Mouse (Mus musculus) heart, embryonic 13.5 days (tissue): ENCODE data around the gene Traf1. TPM values are rescaled to one million over a fixed set of nuclear protein-coding genes. Genes with fewer than 3 reads are reported as not detected.
A peak's percentile ranks its signal among the peaks of the same experiment; 100 is the strongest.

Experiments
- ATAC-seq: fragments of 200-750 bp; cut with Nextera tagmentation; 2 replicates; pipeline ENCODE4 v1.8.0; 2017; ENCODE audit warnings: moderate TSS enrichment; ENCODE audit not compliant: insufficient number of reproducible peaks, low FRiP score, low TSS enrichment; ENCODE audit errors: extremely low read depth
- H3K27ac ChIP-seq: fragments of 300-500 bp; sonication (generic); replicated peaks from 2 replicates; pipeline ENCODE4 v1.5.1; 2015; ENCODE audit warnings: moderate library complexity, mild to moderate bottlenecking, inconsistent platforms
- H3K27me3 ChIP-seq: fragments of 300-500 bp; sonication (generic); replicated peaks from 2 replicates; pipeline ENCODE4 v1.6.1; 2015; ENCODE audit warnings: mild to moderate bottlenecking, inconsistent platforms
- H3K36me3 ChIP-seq: fragments of 300-500 bp; sonication (generic); 2 replicates; pipeline ENCODE4 v1.6.1; 2015; ENCODE audit warnings: mild to moderate bottlenecking, inconsistent platforms
- H3K4me1 ChIP-seq: fragments of 300-500 bp; sonication (generic); 2 replicates; pipeline ENCODE4 v1.6.1; 2015; ENCODE audit warnings: inconsistent platforms
- H3K4me2 ChIP-seq: fragments of 300-500 bp; sonication (generic); 2 replicates; pipeline ENCODE4 v1.6.1; 2015; ENCODE audit warnings: inconsistent platforms, mild to moderate bottlenecking, moderate library complexity
- H3K4me3 ChIP-seq: fragments of 300-500 bp; sonication (generic); 2 replicates; pipeline ENCODE4 v1.5.1; 2015; ENCODE audit warnings: moderate library complexity, mild to moderate bottlenecking, inconsistent platforms
- H3K9ac ChIP-seq: fragments of 300-500 bp; sonication (generic); 2 replicates; pipeline ENCODE4 v1.6.1; 2015; ENCODE audit warnings: inconsistent platforms, mild to moderate bottlenecking, moderate library complexity
- H3K9me3 ChIP-seq: fragments of 300-500 bp; sonication (generic); 2 replicates; pipeline ENCODE4 v1.6.1; 2016; ENCODE audit warnings: inconsistent platforms
- WGBS: fragments of 180-500 bp; shearing (Covaris S2); methylation state at CpG from one replicate; pipeline ENCODE4 v1.1.7; 2015; ENCODE audit warnings: mixed read lengths; 5-methylcytosine and 5-hydroxymethylcytosine counted together
- polyA plus RNA-seq: library from polyadenylated mRNA; unstranded; fragments of >200 nt; fragmentation: Nextera tagmentation; extraction: Ambion mirVana; gene quantifications from 2 replicates; pipeline ENCODE4 v1.2.1, GENCODE M21; 2015

Traf1 gene
- polyA plus RNA-seq, 1 experiment from 2014 or later = 1.9 TPM

DNA sequence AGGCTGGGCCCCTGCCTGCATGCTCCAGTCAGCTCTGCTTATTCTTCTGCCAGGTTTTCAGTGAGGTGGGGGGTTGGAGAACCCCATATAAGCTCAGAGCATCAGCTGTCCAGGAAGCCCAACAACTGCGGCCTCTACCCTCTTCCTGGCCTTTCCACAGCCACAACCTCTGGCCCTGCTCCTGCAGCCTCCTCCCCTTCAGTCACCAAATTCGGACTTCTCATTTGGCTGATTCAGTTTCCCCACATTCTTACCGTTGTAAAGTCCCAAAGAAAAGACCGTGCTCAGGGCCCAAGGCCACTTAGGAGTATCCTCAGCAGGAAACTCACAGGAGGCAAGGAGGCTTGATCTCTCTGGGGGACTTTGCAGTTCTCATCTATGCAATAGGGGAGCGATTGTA is 4.6 kb downstream of the Traf1 start:
- H3K9ac ChIP-seq = no peak overlapping the region
- no peaks in the 10 kb centered on the region for H3K36me3 ChIP-seq
- H3K4me1 ChIP-seq = peaks cover 12% of the 10 kb centered on the region
- 60% methylated on average over 5 of the region's 5 CpGs for WGBS
- H3K27me3 ChIP-seq = peaks cover 14% of the 10 kb centered on the region; the same call in 1 of the 2 replicates
- ATAC-seq = no peak
- H3K27ac ChIP-seq = no peak overlapping the region
- H3K9me3 ChIP-seq = no peaks in the 10 kb centered on the region
- no peak overlapping the region for H3K4me2 ChIP-seq
- no peak overlapping the region for H3K4me3 ChIP-seq

- Histone ChIP-seq H3K4me3 (no peak overlapping the region), H3K27ac (no peak overlapping the region), H3K9ac (no peak overlapping the region), H3K4me1 (no peaks in the 10 kb centered on the region), H3K4me2 (no peak overlapping the region), H3K9me3 (no peaks in the 10 kb centered on the region), H3K36me3 (no peaks in the 10 kb centered on the region), H3K27me3 (peaks cover 11% of the 10 kb centered on the region; the same call in 1 of the 2 replicates)
- ATAC-seq = no peak
These were observed 7.2 kb downstream of the Traf1 start for GRCm38 (mm10) chr2:34954344-34954743.

GRCm38 (mm10) chr2:34953547-34954116 is 7.9 kb downstream of the Traf1 start:
- Histone ChIP-seq H3K9ac (no peak overlapping the region), H3K9me3 (no peaks in the 10 kb centered on the region), H3K36me3 (no peaks in the 10 kb centered on the region), H3K27me3 (peaks cover 8% of the 10 kb centered on the region; the same call in 1 of the 2 replicates), H3K4me3 (no peak overlapping the region), H3K4me2 (no peak overlapping the region), H3K27ac (no peak overlapping the region), H3K4me1 (no peaks in the 10 kb centered on the region)
- ATAC-seq = no peak
- 51% methylated on average over 2 of the region's 2 CpGs for WGBS

DNA sequence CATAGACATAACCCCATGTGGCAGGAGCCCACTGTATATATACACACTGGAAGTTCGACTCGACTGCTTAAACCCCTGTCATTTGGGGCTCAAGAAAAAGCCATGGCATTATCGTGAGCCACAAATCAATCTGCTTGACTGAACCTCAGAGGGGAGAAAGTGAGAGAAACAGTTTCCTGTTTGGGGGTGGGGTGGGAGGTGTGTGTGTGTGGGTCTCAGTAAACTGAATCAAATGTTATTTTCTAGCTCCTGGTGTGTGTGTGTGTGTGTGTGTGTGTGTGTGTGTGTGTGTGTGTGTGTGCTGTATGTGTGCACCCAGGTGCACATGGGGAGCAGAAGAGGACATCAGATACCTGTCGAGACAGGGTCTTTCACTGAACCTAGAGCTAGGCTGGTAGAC is 8.6 kb downstream of the Traf1 start:
- Histone ChIP-seq H3K36me3 (no peaks in the 10 kb centered on the region), H3K4me3 (no peak overlapping the region)
- ATAC-seq = no peak

DNA sequence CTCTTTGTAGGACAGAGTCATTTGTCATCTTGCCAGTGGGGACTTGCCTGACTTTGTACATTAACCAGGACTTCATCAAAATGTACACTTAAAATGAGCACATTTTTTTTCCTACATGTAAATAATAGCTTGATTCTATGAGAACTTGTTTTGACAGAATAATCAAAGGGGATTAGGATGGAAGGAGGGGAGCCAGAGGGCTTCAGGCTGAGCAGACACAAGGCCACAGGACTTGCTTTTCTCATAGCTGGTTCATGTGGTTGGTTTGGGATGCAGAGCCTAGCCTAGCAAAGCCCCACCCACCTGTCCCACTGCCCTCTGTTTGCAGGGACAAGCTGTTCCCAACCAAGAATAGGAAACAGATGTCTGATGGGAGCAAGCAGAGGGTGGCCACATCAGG is 10.1 kb downstream of the Traf1 start:
- H3K4me2 ChIP-seq = no peak overlapping the region
- H3K9me3 ChIP-seq = no peaks in the 10 kb centered on the region
- no peak overlapping the region for H3K9ac ChIP-seq
- H3K4me3 ChIP-seq = no peak overlapping the region
- H3K4me1 ChIP-seq = no peaks in the 10 kb centered on the region
- H3K27me3 ChIP-seq = peaks cover 18% of the 10 kb centered on the region
- ATAC-seq = no peak
- H3K36me3 ChIP-seq = no peaks in the 10 kb centered on the region
- no peak overlapping the region for H3K27ac ChIP-seq

More for the DNA sequence above, 8.6 kb downstream of the Traf1 start:
- H3K4me2 ChIP-seq = no peak overlapping the region
- 61% methylated on average over 4 of the region's 4 CpGs for WGBS
- H3K4me1 ChIP-seq = no peaks in the 10 kb centered on the region
- no peak overlapping the region for H3K27ac ChIP-seq
- no peaks in the 10 kb centered on the region for H3K9me3 ChIP-seq
- peaks cover 7% of the 10 kb centered on the region; the same call in 1 of the 2 replicates for H3K27me3 ChIP-seq
- H3K9ac ChIP-seq = no peak overlapping the region

DNA sequence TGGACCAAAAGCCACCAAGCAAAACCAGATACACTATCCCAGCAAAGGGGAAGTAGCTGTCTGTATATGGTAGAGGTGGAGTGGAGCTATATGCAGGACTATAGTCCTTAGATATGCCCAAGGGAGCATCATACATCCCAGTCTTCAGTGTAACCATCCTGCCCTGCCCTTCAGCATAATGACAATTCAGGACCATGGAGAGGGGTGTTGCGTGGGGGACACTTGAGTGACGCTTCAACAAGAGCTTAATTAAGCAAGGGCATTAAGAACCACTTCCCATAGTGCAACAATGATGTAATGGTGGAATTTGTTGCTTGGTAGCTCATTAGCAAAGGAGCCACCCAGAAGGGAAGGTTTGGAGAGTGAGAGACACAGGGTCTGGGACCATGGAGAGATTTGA is 12.9 kb downstream of the Traf1 start:
- Histone ChIP-seq H3K4me2 (no peak overlapping the region), H3K4me3 (no peak overlapping the region), H3K27me3 (peaks cover 28% of the 10 kb centered on the region), H3K4me1 (peaks cover 9% of the 10 kb centered on the region), H3K9ac (no peak overlapping the region), H3K9me3 (no peaks in the 10 kb centered on the region), H3K27ac (no peak overlapping the region), H3K36me3 (no peaks in the 10 kb centered on the region)
- no peak for ATAC-seq
- 18% methylated on average over 2 of the region's 2 CpGs for WGBS

GRCm38 (mm10) chr2:34946046-34946445 is 15.5 kb downstream of the Traf1 start:
- no peak for ATAC-seq
- H3K27me3 ChIP-seq = peaks cover 48% of the 10 kb centered on the region
- no peaks in the 10 kb centered on the region for H3K9me3 ChIP-seq
- H3K9ac ChIP-seq = no peak overlapping the region
- WGBS = 64% methylated on average over 4 of the region's 4 CpGs
- no peak overlapping the region for H3K4me2 ChIP-seq
- no peak overlapping the region for H3K4me3 ChIP-seq
- H3K4me1 ChIP-seq = peaks cover 15% of the 10 kb centered on the region
- H3K36me3 ChIP-seq = no peaks in the 10 kb centered on the region
- H3K27ac ChIP-seq = no peak overlapping the region

DNA sequence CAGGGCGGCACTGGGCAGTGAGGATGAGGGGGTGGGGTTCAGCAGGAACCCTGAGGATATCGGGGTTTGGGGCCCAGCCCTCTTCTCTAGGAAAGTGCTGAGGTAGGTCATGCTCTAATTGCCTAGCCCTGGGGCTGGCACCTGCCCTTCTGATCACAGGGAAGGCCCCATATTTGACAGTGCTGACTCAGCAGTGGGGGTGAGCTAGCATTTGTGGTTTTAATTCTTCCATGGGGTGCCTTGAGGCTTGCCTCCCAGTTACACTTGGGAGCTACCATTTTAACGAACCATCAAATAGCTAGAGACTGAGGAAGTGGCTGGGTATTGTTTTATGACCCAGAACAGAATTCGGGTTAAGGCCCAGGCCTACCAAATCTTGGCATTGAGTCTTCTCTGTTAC is 16.0 kb downstream of the Traf1 start:
- Histone ChIP-seq H3K27ac (no peak overlapping the region), H3K27me3 (peaks cover 51% of the 10 kb centered on the region), H3K9ac (no peak overlapping the region), H3K4me1 (peaks cover 15% of the 10 kb centered on the region), H3K4me3 (no peak overlapping the region), H3K9me3 (no peaks in the 10 kb centered on the region), H3K4me2 (no peak overlapping the region), H3K36me3 (no peaks in the 10 kb centered on the region)
- no peak for ATAC-seq
- 73% methylated on average over 4 of the region's 4 CpGs for WGBS

DNA sequence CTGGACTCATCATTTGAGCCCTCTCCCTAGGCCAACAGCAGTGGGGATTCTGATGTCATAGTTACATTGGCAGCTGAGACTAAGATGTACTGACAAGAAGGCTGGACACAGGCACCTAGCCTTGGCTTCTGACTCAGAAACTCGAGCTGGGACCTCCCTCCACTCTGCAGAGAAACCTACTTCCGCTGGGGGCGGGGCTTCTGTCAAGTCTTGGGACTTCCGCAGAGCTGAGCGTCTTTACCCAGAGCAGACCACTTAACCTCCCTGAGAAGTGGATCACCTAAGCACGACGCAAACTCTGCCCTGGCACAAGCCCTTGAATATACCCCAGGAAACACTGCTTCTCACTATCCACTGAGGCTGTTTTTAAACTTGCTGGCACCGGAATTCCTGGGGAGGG is 16.8 kb downstream of the Traf1 start:
- H3K4me1 ChIP-seq = peaks cover 15% of the 10 kb centered on the region
- peak overlapping the region; percentile 31 for H3K4me3 ChIP-seq
- H3K9me3 ChIP-seq = no peaks in the 10 kb centered on the region
- H3K27ac ChIP-seq = no peak overlapping the region
- 6% methylated on average over 8 of the region's 8 CpGs for WGBS
- H3K4me2 ChIP-seq = peak overlapping the region; percentile 62
- H3K9ac ChIP-seq = 0 out of 2 replicates have a peak overlapping the region, but pooled peaks have one; percentile 40
- H3K27me3 ChIP-seq = peaks cover 55% of the 10 kb centered on the region
- no peak for ATAC-seq
- no peaks in the 10 kb centered on the region for H3K36me3 ChIP-seq

GRCm38 (mm10) chr2:34943556-34944120 is 17.9 kb downstream of the Traf1 start:
- H3K9ac ChIP-seq = no peak overlapping the region
- H3K4me1 ChIP-seq = peaks cover 24% of the 10 kb centered on the region
- WGBS = 78% methylated on average over 13 of the region's 13 CpGs
- H3K36me3 ChIP-seq = no peaks in the 10 kb centered on the region
- H3K27ac ChIP-seq = no peak overlapping the region
- H3K4me2 ChIP-seq = no peak overlapping the region
- peaks cover 55% of the 10 kb centered on the region for H3K27me3 ChIP-seq
- no peak for ATAC-seq
- no peak overlapping the region for H3K4me3 ChIP-seq
- H3K9me3 ChIP-seq = no peaks in the 10 kb centered on the region

DNA sequence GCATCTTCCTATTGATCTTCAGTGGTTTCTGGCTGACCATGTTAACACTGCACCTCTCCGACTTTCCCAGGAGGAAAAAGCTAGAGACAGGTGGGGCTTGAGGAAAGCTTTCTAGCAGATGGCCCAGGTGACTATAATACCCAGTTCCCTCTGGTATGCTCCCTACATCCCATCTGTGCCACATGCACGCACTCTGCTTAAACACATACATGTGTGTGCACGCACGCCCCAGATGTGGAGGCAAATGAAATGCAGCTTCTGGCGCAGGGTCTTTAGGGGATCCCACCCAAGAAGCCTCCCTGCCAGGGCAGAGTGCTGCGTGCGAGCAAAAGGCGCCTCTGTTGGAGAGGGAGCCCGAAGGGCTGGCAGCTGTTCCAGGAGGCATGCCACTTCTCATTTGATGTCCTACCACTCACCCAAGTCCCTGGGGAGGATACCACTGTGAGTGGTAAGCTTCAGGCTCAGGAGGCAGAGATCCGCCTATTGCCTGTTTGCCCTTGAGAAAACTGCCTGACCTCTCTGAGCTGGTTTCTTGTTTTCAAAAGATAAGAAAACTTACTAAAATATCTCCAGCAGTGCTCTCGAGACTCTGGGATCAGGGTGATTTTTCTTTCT is 20.4 kb downstream of the Traf1 start:
- H3K4me1 ChIP-seq = peaks cover 34% of the 10 kb centered on the region
- no peak overlapping the region for H3K9ac ChIP-seq
- H3K36me3 ChIP-seq = no peaks in the 10 kb centered on the region
- peaks cover 51% of the 10 kb centered on the region for H3K27me3 ChIP-seq
- 59% methylated on average over 11 of the region's 11 CpGs for WGBS
- H3K27ac ChIP-seq = no peak overlapping the region
- H3K4me3 ChIP-seq = no peak overlapping the region
- no peak overlapping the region for H3K4me2 ChIP-seq
- no peak for ATAC-seq
- H3K9me3 ChIP-seq = no peaks in the 10 kb centered on the region

DNA sequence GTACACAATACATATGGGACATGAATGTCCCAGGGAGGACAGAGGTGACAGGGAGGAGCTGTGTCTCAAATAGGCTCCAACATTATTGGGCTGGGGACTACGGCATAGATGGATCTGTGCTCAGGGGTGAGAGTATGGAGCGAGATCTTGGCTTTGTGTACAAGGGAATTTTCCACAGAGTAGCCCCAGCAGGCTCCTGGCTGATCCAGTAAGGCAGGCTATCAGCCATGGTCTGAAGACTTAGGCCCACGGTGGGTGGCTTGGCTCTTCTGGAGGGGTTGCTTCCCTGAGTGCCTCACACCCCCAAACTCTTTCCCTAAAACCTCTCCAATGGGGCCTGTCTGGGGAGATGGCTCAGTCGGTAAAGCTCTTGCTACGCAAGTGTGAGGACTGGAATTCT is 21.3 kb downstream of the Traf1 start:
- no peak for ATAC-seq
- H3K27ac ChIP-seq = no peak overlapping the region
- H3K4me3 ChIP-seq = no peak overlapping the region
- WGBS = 75% methylated on average over 5 of the region's 5 CpGs
- no peaks in the 10 kb centered on the region for H3K9me3 ChIP-seq
- H3K9ac ChIP-seq = no peak overlapping the region
- H3K36me3 ChIP-seq = no peaks in the 10 kb centered on the region
- peaks cover 47% of the 10 kb centered on the region for H3K27me3 ChIP-seq
- peaks cover 32% of the 10 kb centered on the region for H3K4me1 ChIP-seq
- H3K4me2 ChIP-seq = no peak overlapping the region
